Mouse (Mus musculus) Patski (cell line): ENCODE measurements around the gene Smim4. TPM values are rescaled to one million over a fixed set of nuclear protein-coding genes. Genes with fewer than 3 reads are reported as not detected.
A peak's percentile ranks its signal among the peaks of the same experiment; 100 is the strongest.

ENCODE experiments used
- ATAC-seq: fragments of 100-300 bp; one replicate; pipeline ENCODE4 v1.8.0; 2021
- CTCF ChIA-PET: fragments of 350-600 bp; sonication (Branson Sonifier 250); formaldehyde crosslinking; loops from one replicate; lab custom pipeline; 2022; ENCODE audit warnings: inconsistent platforms; lab: Charles Lee
- POLR2A ChIA-PET: fragments of 350-600 bp; sonication (Branson Sonifier 250); formaldehyde crosslinking; loops from one replicate; lab custom pipeline; 2022; ENCODE audit warnings: antibody characterized with exemption, inconsistent platforms; lab: Charles Lee
- DNase-seq: peaks from one replicate; pipeline ENCODE4 v3.0.0-alpha.2; 2011; ENCODE audit warnings: low read depth, low spot score
- H3K27me3 ChIP-seq: fragments of 371-371 bp; one replicate; pipeline ENCODE4 v1.5.1; 2021
- CTCF ChIP-seq: fragments of 100-300 bp; IDR thresholded peaks from one replicate; pipeline ENCODE4 v1.5.1; 2021
- in situ Hi-C: fragments of 300-500 bp; cut with MboI; formaldehyde crosslinking; loops from 3 replicates; pipeline ENCODE4 v1.11.1; 2018; ENCODE audit warnings: low pct_unique_long_range_greater_than_20kb, mixed read lengths
- polyA plus RNA-seq: library from polyadenylated mRNA; unstranded; gene quantifications from one replicate; pipeline ENCODE4 v1.2.3, GENCODE M21; 2021

Gene Smim4
- polyA plus RNA-seq, 1 experiment from 2014 or later = 75.7 TPM

- TF ChIP-seq CTCF = no peak
Observed at GRCm38 (mm10) chr14:31079313-31080028, 49.3 kb downstream of the Smim4 start.

GRCm38 (mm10) chr14:31078597-31079208 is 50.1 kb downstream of the Smim4 start:
- no peaks in the 10 kb centered on the region for H3K27me3 ChIP-seq
- no peak for TF ChIP-seq CTCF
- DNase-seq = no peak
- POLR2A ChIA-PET = interaction anchor here (0.6 to 0.7 kb wide), 3 partner anchors 13 to 25 kb away, joined by 3 to 6 read pairs (median 4); no protein-coding TSS in a partner anchor
- in situ Hi-C loops = no loop called here
- no peak for ATAC-seq
- CTCF ChIA-PET = no interaction called here

More at GRCm38 (mm10) chr14:31079313-31080028, 49.3 kb downstream of the Smim4 start:
- ATAC-seq = no peak
- no peaks in the 10 kb centered on the region for H3K27me3 ChIP-seq
- CTCF ChIA-PET = no interaction called here
- in situ Hi-C loops = no loop called here
- DNase-seq = peak; percentile 58
- POLR2A ChIA-PET = interaction anchor here (0.6 kb wide), 1 partner anchor 12 kb away, joined by 6 read pairs; no protein-coding TSS in a partner anchor

- in situ Hi-C loops = no loop called here
- ATAC-seq (no peak), DNase-seq (no peak)
- ChIA-PET CTCF (interaction anchor here (1.1 kb wide), 1 partner anchor 21 kb away, joined by 3 read pairs; no protein-coding TSS in a partner anchor), POLR2A (no interaction called here)
- no peaks in the 10 kb centered on the region for H3K27me3 ChIP-seq
- no peak for TF ChIP-seq CTCF
Observed at GRCm38 (mm10) chr14:31069086-31069733, 59.5 kb downstream of the Smim4 start.

GRCm38 (mm10) chr14:31062277-31062676 is 66.5 kb downstream of the Smim4 start:
- POLR2A ChIA-PET = no interaction called here
- H3K27me3 ChIP-seq = no peaks in the 10 kb centered on the region
- DNase-seq (no peak), ATAC-seq (no peak)
- TF ChIP-seq CTCF = peak; percentile 71
- CTCF ChIA-PET = interaction anchor here (1.1 to 1.7 kb wide), 6 partner anchors 9 to 45 kb away, joined by 3 to 8 read pairs (median 4); no protein-coding TSS in a partner anchor
- in situ Hi-C loops = no loop called here

GRCm38 (mm10) chr14:31045817-31046216 is 82.9 kb downstream of the Smim4 start:
- DNase-seq (no peak), ATAC-seq (no peak)
- H3K27me3 ChIP-seq = no peaks in the 10 kb centered on the region
- no peak for TF ChIP-seq CTCF
- ChIA-PET CTCF (no interaction called here), POLR2A (no interaction called here)
- in situ Hi-C loops = no loop called here

GRCm38 (mm10) chr14:31045296-31045695 is 83.5 kb downstream of the Smim4 start:
- ATAC-seq (no peak), DNase-seq (no peak)
- POLR2A ChIA-PET = no interaction called here
- in situ Hi-C loops = no loop called here
- TF ChIP-seq CTCF = no peak
- H3K27me3 ChIP-seq = no peaks in the 10 kb centered on the region
- CTCF ChIA-PET = interaction anchor here (0.9 to 1.3 kb wide), 2 partner anchors 17 to 18 kb away, joined by 4 to 6 read pairs; no protein-coding TSS in a partner anchor

Other genes with a start within 250 kb of the Smim4 start
- 0.46 TPM for gene Mustn1, start 249.8 kb downstream of the Smim4 start, polyA plus RNA-seq
- 0.65 TPM for gene Itih4, start 242.5 kb downstream of the Smim4 start, polyA plus RNA-seq
- gene Itih3, start 205.2 kb downstream of the Smim4 start, polyA plus RNA-seq = 0.42 TPM
- 0.87 TPM for gene Itih1, start 185.7 kb downstream of the Smim4 start, polyA plus RNA-seq
- gene Nek4, start 177.6 kb downstream of the Smim4 start, polyA plus RNA-seq = 17.9 TPM
- gene Glt8d1, start 127.6 kb downstream of the Smim4 start, polyA plus RNA-seq = 75.6 TPM
- 281 TPM for gene Spcs1, start 127.3 kb downstream of the Smim4 start, polyA plus RNA-seq
- 46.9 TPM for gene Pbrm1, start 109.8 kb downstream of the Smim4 start, polyA plus RNA-seq
- gene Gnl3, start 109.8 kb downstream of the Smim4 start, polyA plus RNA-seq = 96.2 TPM
- gene Nt5dc2, start 2.1 kb upstream of the Smim4 start, polyA plus RNA-seq = 268 TPM
- 0.74 TPM for gene Stab1, start 39.7 kb upstream of the Smim4 start, polyA plus RNA-seq
- gene Tnnc1, start 79.4 kb upstream of the Smim4 start, polyA plus RNA-seq = 8.1 TPM
- 564 TPM for gene Nisch, start 88.0 kb upstream of the Smim4 start, polyA plus RNA-seq
- gene Sema3g, start 88.9 kb upstream of the Smim4 start, polyA plus RNA-seq = 3.0 TPM
- 10.7 TPM for gene Phf7, start 122.4 kb upstream of the Smim4 start, polyA plus RNA-seq
- 66.1 TPM for gene Bap1, start 122.5 kb upstream of the Smim4 start, polyA plus RNA-seq
- 0.10 TPM for gene Dnah1, start 194.9 kb upstream of the Smim4 start, polyA plus RNA-seq
- 50.4 TPM for gene Capn7, start 207.7 kb upstream of the Smim4 start, polyA plus RNA-seq